Mouse (Mus musculus): ENCODE measurements around the gene Ntrk3. TPM values are rescaled to one million over a fixed set of nuclear protein-coding genes. Genes with fewer than 3 reads are reported as not detected.

Gene Ntrk3
- total RNA-seq, 2 experiments from 2014 or later: 226 to 238 TPM

- H3K4me3 ChIP-seq: no peak overlapping the region
- no peak for DNase-seq (ENCODE audit: low spot score in 2 of 2)
- H3K27ac ChIP-seq: no peak overlapping the region
- no peak for TF ChIP-seq CTCF (conservative IDR thresholded peaks at IDR 0.05)
These were observed 30.1 kb downstream of the Ntrk3 start for GRCm38 (mm10) chr7:78707708-78708107.

GRCm38 (mm10) chr7:78707122-78707521 lies 30.7 kb downstream of the Ntrk3 start:
- no peak overlapping the region for H3K27ac ChIP-seq
- H3K4me3 ChIP-seq: no peak overlapping the region
- no peak for TF ChIP-seq CTCF (conservative IDR thresholded peaks at IDR 0.05)
- no peak for DNase-seq (ENCODE audit: low spot score in 2 of 2)

- DNase-seq (ENCODE audit: low spot score in 2 of 2): no peak
- no peak for TF ChIP-seq CTCF (conservative IDR thresholded peaks at IDR 0.05)
- no peak overlapping the region for H3K4me3 ChIP-seq
- H3K27ac ChIP-seq: no peak overlapping the region
These were observed 35.1 kb downstream of the Ntrk3 start for GRCm38 (mm10) chr7:78702676-78703075.

- no peak for TF ChIP-seq CTCF (conservative IDR thresholded peaks at IDR 0.05)
- H3K27ac ChIP-seq: no peak overlapping the region
- no peak for DNase-seq (ENCODE audit: low spot score in 2 of 2)
- no peak overlapping the region for H3K4me3 ChIP-seq
These were observed 42.6 kb downstream of the Ntrk3 start for GRCm38 (mm10) chr7:78695200-78695599.

- TF ChIP-seq CTCF (conservative IDR thresholded peaks at IDR 0.05): no peak
- H3K27ac ChIP-seq: no peak overlapping the region
- no peak overlapping the region for H3K4me3 ChIP-seq
- no peak for DNase-seq (ENCODE audit: low spot score in 2 of 2)
These were observed 44.7 kb downstream of the Ntrk3 start for GRCm38 (mm10) chr7:78693148-78693547.

GRCm38 (mm10) chr7:78690956-78691355 lies 46.9 kb downstream of the Ntrk3 start:
- DNase-seq (ENCODE audit: low spot score in 2 of 2): peak; percentile 39 to 70

GRCm38 (mm10) chr7:78684943-78685342 lies 52.9 kb downstream of the Ntrk3 start:
- Histone ChIP-seq H3K27ac (no peak overlapping the region), H3K4me3 (no peak overlapping the region)
- no peak for TF ChIP-seq CTCF (conservative IDR thresholded peaks at IDR 0.05)
- DNase-seq (ENCODE audit: low spot score in 2 of 2): no peak

More at GRCm38 (mm10) chr7:78690956-78691355, 46.9 kb downstream of the Ntrk3 start:
- Histone ChIP-seq H3K4me3 (no peak overlapping the region), H3K27ac (peak overlapping the region; percentile 71; the same call in 1 of the 2 replicates)
- TF ChIP-seq CTCF (conservative IDR thresholded peaks at IDR 0.05): no peak

GRCm38 (mm10) chr7:78680871-78681270 lies 56.9 kb downstream of the Ntrk3 start:
- TF ChIP-seq CTCF (conservative IDR thresholded peaks at IDR 0.05): no peak
- Histone ChIP-seq H3K27ac (no peak overlapping the region), H3K4me3 (no peak overlapping the region)
- DNase-seq (ENCODE audit: low spot score in 2 of 2): no peak

GRCm38 (mm10) chr7:78669407-78669806 lies 68.4 kb downstream of the Ntrk3 start:
- peak in 1 of 2 experiments; percentile 29 for DNase-seq (ENCODE audit: low spot score in 2 of 2)
- H3K4me3 ChIP-seq: no peak overlapping the region
- no peak for TF ChIP-seq CTCF (conservative IDR thresholded peaks at IDR 0.05)
- H3K27ac ChIP-seq: 0 out of 2 replicates have a peak overlapping the region, but pooled peaks have one; percentile 14

GRCm38 (mm10) chr7:78668916-78669315 lies 68.9 kb downstream of the Ntrk3 start:
- Histone ChIP-seq H3K4me3 (no peak overlapping the region), H3K27ac (0 out of 2 replicates have a peak overlapping the region, but pooled peaks have one; percentile 14)
- TF ChIP-seq CTCF (conservative IDR thresholded peaks at IDR 0.05): peak; percentile 46
- no peak for DNase-seq (ENCODE audit: low spot score in 2 of 2)

- peak in 1 of 2 experiments; percentile 16 for DNase-seq (ENCODE audit: low spot score in 2 of 2)
- peak overlapping the region; percentile 37 for H3K27ac ChIP-seq
- H3K4me3 ChIP-seq: no peak overlapping the region
- TF ChIP-seq CTCF (conservative IDR thresholded peaks at IDR 0.05): no peak
These were observed 69.7 kb downstream of the Ntrk3 start for GRCm38 (mm10) chr7:78668003-78668635.

GRCm38 (mm10) chr7:78660832-78661231 lies 77.0 kb downstream of the Ntrk3 start:
- DNase-seq (ENCODE audit: low spot score in 2 of 2): peak; percentile 10 to 15
- H3K4me3 ChIP-seq: no peak overlapping the region
- H3K27ac ChIP-seq: no peak overlapping the region
- TF ChIP-seq CTCF (conservative IDR thresholded peaks at IDR 0.05): no peak

GRCm38 (mm10) chr7:78659846-78660245 lies 78.0 kb downstream of the Ntrk3 start:
- TF ChIP-seq CTCF (conservative IDR thresholded peaks at IDR 0.05): no peak
- no peak for DNase-seq (ENCODE audit: low spot score in 2 of 2)
- Histone ChIP-seq H3K4me3 (no peak overlapping the region), H3K27ac (no peak overlapping the region)

- TF ChIP-seq CTCF (conservative IDR thresholded peaks at IDR 0.05): no peak
- no peak overlapping the region for H3K27ac ChIP-seq
- no peak for DNase-seq (ENCODE audit: low spot score in 2 of 2)
- no peak overlapping the region for H3K4me3 ChIP-seq
These were observed 79.8 kb downstream of the Ntrk3 start for GRCm38 (mm10) chr7:78658026-78658425.

Data from layer of hippocampus, adult 2 months (tissue).